In genomic region chr4:136247729-136248463, GRCm38 (mm10) we compare ENCODE assay signal across 8 mouse cellular contexts. TPM values are rescaled to one million over a fixed set of nuclear protein-coding genes. Genes with fewer than 3 reads are reported as not detected.
DNase-seq lines count a peak whose midpoint lies in the region; ATAC-seq lines count a peak whose summit lies in the region.

TSS of gene Tcea3 (plus strand) at chr4:136247729.

- DNase-seq in kidney, postnatal 14 days = peak; percentile 76
- DNase-seq in lung, postnatal 4 days = peak; percentile 63 to 74
- peak; percentile 81 for DNase-seq in yolk sac, embryonic 10.5 days (ENCODE audit: low spot score)
- DNase-seq in cerebellum, adult 8-10 months = no peak

- peaks cover 93% of the 10 kb centered on the region for H3K27me3 ChIP-seq in megakaryocyte, embryonic 14.5 days (replicated peaks)
- H3K27me3 ChIP-seq in embryonic facial prominence, embryonic 13.5 days = peaks cover 92% of the 10 kb centered on the region
- H3K27me3 ChIP-seq in heart, embryonic 15.5 days = peaks cover 53% of the 10 kb centered on the region

- H3K4me3 ChIP-seq in megakaryocyte, embryonic 14.5 days (replicated peaks) = peak within 1 kb of the TSS; percentile 81
- peak within 1 kb of the TSS; percentile 54 for H3K4me3 ChIP-seq in embryonic facial prominence, embryonic 13.5 days
- H3K4me3 ChIP-seq in heart, embryonic 15.5 days = peak within 1 kb of the TSS; percentile 79

- no peaks in the 10 kb centered on the region for H3K36me3 ChIP-seq in megakaryocyte, embryonic 14.5 days (replicated peaks; ENCODE audit: low read length)
- peaks cover 14% of the 10 kb centered on the region for H3K36me3 ChIP-seq in embryonic facial prominence, embryonic 13.5 days
- no peaks in the 10 kb centered on the region for H3K36me3 ChIP-seq in heart, embryonic 15.5 days

- no peaks in the 10 kb centered on the region for H3K9me3 ChIP-seq in megakaryocyte, embryonic 14.5 days
- no peaks in the 10 kb centered on the region for H3K9me3 ChIP-seq in embryonic facial prominence, embryonic 13.5 days
- H3K9me3 ChIP-seq in heart, embryonic 15.5 days (replicated peaks) = no peaks in the 10 kb centered on the region

- H3K27ac ChIP-seq in embryonic facial prominence, embryonic 13.5 days = no peak within 1 kb of the TSS
- peak within 1 kb of the TSS; percentile 85 for H3K27ac ChIP-seq in heart, embryonic 15.5 days

- peak within 1 kb of the TSS; percentile 96 for H3K4me2 ChIP-seq in embryonic facial prominence, embryonic 13.5 days
- H3K4me2 ChIP-seq in heart, embryonic 15.5 days = peak within 1 kb of the TSS; percentile 92

- H3K9ac ChIP-seq in embryonic facial prominence, embryonic 13.5 days = peak within 1 kb of the TSS; percentile 66
- H3K9ac ChIP-seq in heart, embryonic 15.5 days = peak within 1 kb of the TSS; percentile 82

- WGBS in embryonic facial prominence, embryonic 13.5 days = 1% methylated on average over 46 of the region's 46 CpGs
- under 1% methylated on average over 46 of the region's 46 CpGs for WGBS in heart, embryonic 15.5 days

- H3K4me1 ChIP-seq in megakaryocyte, embryonic 14.5 days = peaks cover 35% of the 10 kb centered on the region
- peaks cover 45% of the 10 kb centered on the region for H3K4me1 ChIP-seq in embryonic facial prominence, embryonic 13.5 days
- peaks cover 54% of the 10 kb centered on the region for H3K4me1 ChIP-seq in heart, embryonic 15.5 days (replicated peaks)

- no peak for ATAC-seq in megakaryocyte, adult 5-6 weeks (ENCODE audit: poor library complexity, severe bottlenecking)
- no peak for ATAC-seq in embryonic facial prominence, embryonic 13.5 days (ENCODE audit: insufficient number of reproducible peaks, insufficient read depth, low FRiP score, low TSS enrichment, low read depth)
- ATAC-seq in heart, embryonic 15.5 days (replicated peaks; ENCODE audit: insufficient number of reproducible peaks, insufficient read depth, low FRiP score, low read depth) = peak; percentile 73

RNA-seq across cellular contexts. Expression of gene Tcea3, which starts in this region (rescaled TPM):
- not detected in 2 replicates for polyA plus RNA-seq in megakaryocyte, embryonic 14.5 days (2012; ENCODE audit: insufficient read depth, low replicate concordance)
- 5.6 and 6.0 TPM in 2 replicates for total RNA-seq in megakaryocyte, adult 5-6 weeks (2015)
- 3.5 and 7.2 TPM in 2 replicates for total RNA-seq in megakaryocyte, adult 5-6 weeks (2017)
- polyA plus RNA-seq in embryonic facial prominence, embryonic 13.5 days (2015; fragmentation: Nextera tagmentation; extraction: Ambion mirVana) = 3.6 and 7.3 TPM in 2 replicates
- polyA plus RNA-seq in heart, embryonic 15.5 days (2015; fragmentation: Nextera tagmentation; extraction: Ambion mirVana) = 47.7 and 61.6 TPM in 2 replicates
